Mouse (Mus musculus): ENCODE measurements around the gene Dgka.

Gene Dgka

GRCm38 (mm10) chr10:128744680-128745601, at the start of gene Dgka:
TSS of gene Dgka (minus strand) at chr10:128744855.
- DNase-seq = peak; percentile 81

DNA sequence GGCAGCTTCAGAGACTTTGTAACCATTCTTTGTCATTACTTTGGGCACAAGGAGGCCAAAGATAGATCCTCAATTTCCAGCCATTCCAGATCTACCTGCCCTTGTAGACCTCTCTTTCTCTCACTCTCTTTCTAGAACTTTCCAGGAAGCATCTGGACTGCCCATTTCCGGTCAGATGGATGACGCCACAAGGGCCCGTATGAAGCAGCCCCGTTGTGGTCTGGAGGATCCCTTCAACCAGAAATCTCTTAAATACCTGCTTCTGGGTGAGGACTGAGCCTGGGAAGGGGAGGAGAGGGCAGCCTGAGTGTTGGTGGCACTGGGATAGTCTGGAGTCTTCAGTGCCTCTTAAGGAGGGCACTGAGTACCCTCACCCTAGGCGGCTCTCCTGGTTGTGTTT, 49.7 kb upstream of the Dgka start:
- DNase-seq = no peak

DNA sequence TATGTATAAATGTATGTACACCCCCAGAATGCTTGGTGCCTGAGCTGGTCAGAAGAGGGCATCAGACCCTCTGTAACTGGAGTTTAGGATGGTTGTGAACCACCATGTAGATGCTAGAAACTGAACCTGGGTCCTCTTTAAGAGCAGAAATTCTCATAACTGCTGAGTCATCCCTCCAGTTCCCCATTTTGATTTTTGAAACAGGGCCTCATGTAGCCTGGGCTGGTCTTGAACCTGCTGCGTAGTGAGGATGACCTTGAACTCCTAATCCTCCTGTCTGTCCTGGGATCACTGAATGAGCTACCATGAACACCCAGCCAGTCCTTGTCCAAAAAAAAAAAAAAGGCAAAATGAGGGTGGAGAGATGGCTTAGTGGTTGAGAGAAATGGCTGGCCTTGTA, 48.6 kb upstream of the Dgka start:
- DNase-seq = no peak

- no peak for DNase-seq
These were observed 47.4 kb upstream of the Dgka start for GRCm38 (mm10) chr10:128792041-128792440.

- DNase-seq = no peak
These were observed 45.9 kb upstream of the Dgka start, which contains the start of gene Mmp19 for GRCm38 (mm10) chr10:128790398-128791124. TSS of gene Mmp19 (plus strand) at chr10:128790910.

- DNase-seq = no peak
These were observed 35.5 kb upstream of the Dgka start for GRCm38 (mm10) chr10:128780200-128780599.

DNA sequence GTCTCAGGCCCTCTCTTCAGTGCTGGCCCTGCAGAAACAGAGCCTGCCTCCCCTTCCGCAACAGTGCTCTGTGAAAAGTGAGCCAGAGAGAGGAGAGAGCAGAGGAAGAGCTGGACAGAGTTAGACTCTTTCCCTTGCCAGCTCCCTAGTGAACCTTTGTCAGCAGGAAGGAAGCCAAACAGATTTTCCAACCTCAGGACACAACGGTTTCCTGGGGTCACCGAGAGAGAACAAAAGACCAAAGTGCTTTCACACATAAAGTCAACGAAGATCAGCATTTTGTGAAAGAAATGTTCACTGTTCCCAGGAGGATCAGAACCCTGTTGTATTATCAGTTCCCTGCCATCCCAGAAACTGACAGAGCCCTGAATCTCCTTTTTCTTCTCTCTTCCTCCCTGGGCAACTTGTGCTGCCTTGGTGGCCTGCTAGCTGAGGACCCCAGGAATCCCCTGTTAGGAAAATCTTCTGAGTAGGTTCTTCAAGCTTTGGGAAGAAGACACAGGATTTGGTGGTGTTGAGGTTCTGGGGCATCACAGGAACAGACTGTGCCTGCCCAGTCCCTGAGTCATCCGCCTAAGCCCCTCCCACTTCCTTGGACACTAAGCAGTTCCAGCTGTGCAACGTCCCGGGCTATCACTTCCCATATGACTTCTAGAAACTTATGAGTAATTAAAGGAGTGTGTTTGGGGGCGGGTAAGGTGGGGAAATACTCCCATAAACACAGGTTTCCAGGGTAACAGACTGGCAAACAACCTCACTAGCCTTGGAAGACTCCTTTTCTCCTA, 34.5 kb upstream of the Dgka start:
- DNase-seq = no peak

- no peak for DNase-seq
These were observed 33.8 kb upstream of the Dgka start for GRCm38 (mm10) chr10:128778441-128778840.

DNA sequence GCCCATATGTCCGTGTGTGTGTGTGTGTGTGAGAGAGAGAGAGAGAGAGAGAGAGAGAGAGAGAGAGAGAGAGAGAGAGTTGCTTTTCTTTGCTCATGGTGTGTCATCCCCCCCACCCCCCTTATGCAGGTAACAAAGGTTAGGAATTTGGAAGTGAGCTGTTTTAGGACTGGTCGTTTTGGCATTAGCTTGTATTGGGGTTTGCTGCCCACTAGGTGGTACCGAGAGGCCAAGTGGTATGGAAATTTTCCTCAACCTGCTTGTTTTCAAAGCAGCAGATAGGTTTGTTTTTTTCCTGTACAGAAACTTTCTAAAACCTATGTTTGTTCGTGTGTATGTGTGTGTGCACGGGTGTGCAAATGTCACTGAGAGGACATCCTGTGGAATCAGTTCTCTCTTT, 29.0 kb upstream of the Dgka start:
- no peak for DNase-seq

DNA sequence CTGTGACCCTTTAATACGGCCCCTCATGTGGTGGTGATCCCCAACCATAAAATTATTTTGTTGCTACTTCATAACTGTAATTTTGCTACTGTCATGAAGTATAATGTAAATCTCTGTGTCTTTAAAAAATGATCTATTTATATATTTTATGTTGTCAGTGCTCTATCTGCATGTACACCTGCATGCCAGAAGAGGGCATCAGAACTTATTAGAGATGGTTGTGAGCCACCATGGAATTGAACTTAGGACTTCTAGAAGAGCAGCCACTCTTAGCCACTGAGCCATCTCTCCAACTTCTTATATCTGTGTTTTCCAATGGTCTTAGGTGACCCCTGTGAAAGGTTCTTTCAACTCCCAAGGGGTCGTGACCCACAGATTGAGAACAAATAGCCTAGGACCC, 28.2 kb upstream of the Dgka start:
- DNase-seq = no peak

- peak; percentile 85 for DNase-seq
These were observed 3.7 kb upstream of the Dgka start for GRCm38 (mm10) chr10:128748252-128748864.

DNA sequence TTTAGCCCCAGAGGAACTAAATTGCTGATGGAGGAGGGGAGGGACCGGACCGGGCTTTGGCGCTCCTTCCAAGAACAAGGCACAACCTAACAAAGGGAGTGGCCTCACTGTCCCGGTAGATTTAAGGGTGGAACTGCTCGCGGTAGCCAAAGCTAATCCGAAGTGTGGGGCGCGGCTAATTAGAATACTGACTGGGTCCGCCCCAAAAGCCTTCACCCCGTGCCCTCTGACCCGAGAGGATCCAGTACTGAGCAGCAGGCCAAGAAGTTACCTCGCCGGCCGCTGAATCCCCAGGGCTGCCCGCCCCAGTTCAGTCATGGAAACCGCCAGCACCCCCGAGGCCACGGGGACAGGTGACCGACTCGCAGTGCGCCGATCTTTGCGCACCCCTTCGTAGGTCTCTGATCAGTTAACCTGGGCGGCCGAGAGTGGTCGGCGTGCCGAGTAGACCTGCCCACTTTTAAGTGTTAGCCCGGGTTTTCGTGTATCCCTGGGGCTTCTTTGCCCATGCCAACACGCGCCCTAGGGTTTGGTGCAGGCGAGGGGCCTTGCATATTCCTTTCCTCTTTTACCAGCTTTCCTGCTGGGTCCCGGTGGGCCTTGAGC, 3.1 kb upstream of the Dgka start, which contains the start of gene Pym1:
Gene Pym1 (plus strand): TSS at position 244 of the 606 bp plus-strand sequence.
- DNase-seq = peak; percentile 76

GRCm38 (mm10) chr10:128746972-128747645, 2.5 kb upstream of the Dgka start:
- DNase-seq = no peak

- DNase-seq = peak; percentile 87
These were observed 1.4 kb upstream of the Dgka start for GRCm38 (mm10) chr10:128745946-128746613.

DNA sequence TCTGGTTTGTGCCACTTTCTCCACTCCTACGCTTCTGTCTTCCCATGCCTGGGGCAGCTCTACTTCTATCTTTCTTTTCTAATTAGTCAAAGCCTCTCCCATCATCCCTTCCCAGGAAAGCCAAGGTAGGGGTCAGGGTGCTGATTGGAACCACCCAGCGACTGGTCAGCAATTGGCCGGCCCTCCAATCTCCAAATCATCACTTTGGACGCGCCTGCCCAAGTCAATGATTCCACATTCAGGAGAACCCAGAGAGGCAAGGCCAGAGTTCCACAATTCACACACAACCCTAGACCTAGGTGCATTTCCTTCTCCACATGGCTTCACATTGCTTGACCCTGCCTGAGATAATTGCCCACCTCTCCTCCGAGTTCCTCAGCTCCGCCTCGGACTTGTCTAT, 444 bp downstream of the Dgka start:
- DNase-seq = no peak

GRCm38 (mm10) chr10:128743791-128744191, 864 bp downstream of the Dgka start:
- peak; percentile 77 for DNase-seq

DNA sequence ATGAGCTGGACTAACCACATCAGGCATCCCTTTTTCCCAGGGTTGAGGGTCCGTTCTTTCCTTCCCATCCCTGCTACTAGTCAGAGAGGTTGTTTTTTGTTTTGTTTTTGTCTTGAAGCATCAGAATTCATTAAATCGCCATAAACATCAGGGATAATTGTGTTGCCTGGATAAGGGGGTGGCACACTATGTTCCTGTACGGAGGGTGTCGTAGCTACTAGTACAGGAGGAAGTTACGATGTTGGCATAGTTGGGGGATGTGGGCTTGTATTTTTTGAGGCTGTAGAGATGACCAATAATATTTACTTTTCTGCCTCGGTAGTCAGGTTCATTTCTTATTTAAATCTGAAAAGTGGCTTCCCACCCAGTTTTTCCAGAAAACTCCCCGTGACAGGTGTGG, 1.4 kb downstream of the Dgka start:
- no peak for DNase-seq

- no peak for DNase-seq
These were observed 2.0 kb downstream of the Dgka start for GRCm38 (mm10) chr10:128742616-128743015.

DNA sequence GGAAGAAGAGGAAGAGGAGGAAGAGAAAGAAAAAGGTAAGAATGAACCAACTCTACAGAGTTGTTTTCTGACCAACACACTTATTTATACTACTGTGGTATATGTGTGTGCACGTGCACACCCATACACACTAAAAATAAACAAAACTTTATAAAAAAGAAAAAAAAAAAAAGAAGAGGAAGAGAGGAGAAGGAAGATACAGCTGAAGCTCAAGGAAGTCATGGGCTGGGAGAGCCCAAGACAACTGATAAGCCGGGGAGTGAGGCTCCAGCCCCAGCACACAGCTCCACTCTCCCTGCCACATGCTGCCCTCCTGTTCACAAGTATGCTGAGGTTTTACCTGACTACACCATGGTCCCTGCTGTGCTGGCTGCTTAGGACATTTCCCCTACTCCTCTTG, 4.4 kb downstream of the Dgka start:
- DNase-seq = no peak

DNA sequence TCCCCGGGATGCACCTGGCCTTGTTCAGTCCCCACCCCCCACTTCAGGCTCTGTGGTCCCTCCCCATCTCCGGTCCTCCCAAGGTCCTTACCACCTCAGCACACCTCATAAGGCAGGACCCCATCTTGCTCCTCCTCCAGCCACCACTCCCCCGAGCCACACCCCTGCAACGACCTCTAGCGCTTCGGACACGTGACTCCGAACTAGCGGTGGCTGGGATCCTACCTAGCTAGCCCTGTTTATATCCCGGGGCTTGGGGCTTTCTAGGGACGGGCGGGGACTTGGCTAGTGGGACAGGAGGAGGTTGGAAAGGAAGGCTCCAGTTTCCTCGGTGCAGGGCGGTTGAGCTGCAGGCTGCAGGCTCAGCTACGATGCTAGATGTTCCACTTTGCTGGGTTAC, 7.2 kb downstream of the Dgka start:
- DNase-seq = no peak

GRCm38 (mm10) chr10:128731992-128732391, 12.7 kb downstream of the Dgka start:
- no peak for DNase-seq
